Mouse (Mus musculus) megakaryocyte, embryonic 14.5 days (primary cell): ENCODE results near the gene Fnbp1l. TPM values are rescaled to one million over a fixed set of nuclear protein-coding genes. Genes with fewer than 3 reads are reported as not detected.

Source experiments
- H3K27me3 ChIP-seq: replicated peaks from 2 replicates; pipeline ENCODE3; 2012; ENCODE audit warnings: inconsistent platforms
- H3K36me3 ChIP-seq: replicated peaks from 2 replicates; pipeline ENCODE3; 2012; ENCODE audit warnings: low read length, inconsistent platforms, mixed read lengths
- H3K4me1 ChIP-seq: 2 replicates; pipeline ENCODE4 v1.6.1; 2012; ENCODE audit warnings: inconsistent platforms
- H3K4me3 ChIP-seq: replicated peaks from 2 replicates; pipeline ENCODE3; 2012; ENCODE audit warnings: moderate library complexity, mild to moderate bottlenecking, inconsistent platforms
- H3K9me3 ChIP-seq: 2 replicates; pipeline ENCODE4 v1.6.1; 2012; ENCODE audit warnings: inconsistent platforms
- FLI1 ChIP-seq: IDR thresholded peaks from 2 replicates; pipeline ENCODE4 v1.6.1; 2012; ENCODE audit warnings: low read length, inconsistent platforms, mixed read lengths
- GATA1 ChIP-seq: IDR thresholded peaks from 3 replicates; pipeline ENCODE4 v1.6.1; 2012; ENCODE audit warnings: mixed read lengths, low read length, inconsistent platforms, borderline replicate concordance
- polyA plus RNA-seq: library from polyadenylated mRNA; stranded (reverse); fragments of >175 nt; gene quantifications from 2 replicates; pipeline ENCODE4 v1.2.3, GENCODE M21; 2012; ENCODE audit warnings: low replicate concordance; ENCODE audit not compliant: insufficient read depth

Gene Fnbp1l
- polyA plus RNA-seq, 1 experiment = 0.22 TPM

GRCm38 (mm10) chr3:122573426-122574286 is 45.9 kb downstream of the Fnbp1l start:
- H3K9me3 ChIP-seq = peaks cover 3% of the 10 kb centered on the region; the same call in 1 of the 2 replicates
- peaks cover 7% of the 10 kb centered on the region for H3K36me3 ChIP-seq
- H3K4me3 ChIP-seq = no peak overlapping the region
- TF ChIP-seq GATA1 = no peak
- peaks cover 38% of the 10 kb centered on the region for H3K4me1 ChIP-seq
- H3K27me3 ChIP-seq = no peaks in the 10 kb centered on the region

DNA sequence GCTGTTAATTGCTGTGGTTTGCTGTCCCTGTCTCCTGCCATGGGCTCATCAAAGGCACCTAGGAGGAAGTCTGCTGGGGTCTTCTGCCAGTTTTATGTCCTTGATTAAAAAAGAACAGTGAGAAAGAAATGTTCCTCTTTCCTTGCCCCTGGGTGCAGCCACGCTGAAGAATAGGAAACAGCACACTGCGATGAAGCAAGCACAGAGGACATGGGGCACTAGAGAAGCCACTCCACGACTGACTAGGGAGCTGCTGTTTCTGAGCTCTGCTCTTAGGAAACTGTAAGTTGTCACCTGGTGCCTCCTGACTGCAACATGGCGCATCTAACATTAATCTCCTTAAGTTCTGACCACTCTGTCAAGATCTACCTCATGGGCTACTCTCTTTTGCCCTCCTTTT is 53.0 kb downstream of the Fnbp1l start:
- Histone ChIP-seq H3K4me1 (peaks cover 20% of the 10 kb centered on the region), H3K27me3 (no peaks in the 10 kb centered on the region), H3K9me3 (no peaks in the 10 kb centered on the region), H3K4me3 (peak overlapping the region; percentile 51), H3K36me3 (peaks cover 9% of the 10 kb centered on the region)
- TF ChIP-seq FLI1 (no peak), GATA1 (no peak)

DNA sequence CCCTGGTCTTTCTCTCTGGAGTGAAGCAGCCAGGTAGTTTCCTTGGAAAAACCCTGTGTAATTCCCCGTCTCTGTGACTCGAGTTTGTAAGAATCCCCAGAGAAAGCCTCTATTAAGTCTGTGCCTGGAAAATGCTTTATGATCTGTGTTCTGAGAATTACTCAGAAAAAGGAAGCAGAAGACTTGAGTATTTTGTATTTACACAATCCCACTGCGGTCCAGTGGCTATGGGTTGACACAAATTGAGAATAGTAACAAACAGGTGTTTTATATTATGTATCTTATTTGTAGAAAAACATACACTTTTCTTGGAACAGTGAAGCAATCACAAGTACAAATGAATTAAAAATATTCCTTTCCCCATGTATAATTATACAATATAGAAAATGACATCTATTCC is 53.4 kb downstream of the Fnbp1l start:
- H3K4me1 ChIP-seq = peaks cover 20% of the 10 kb centered on the region
- peaks cover 13% of the 10 kb centered on the region for H3K36me3 ChIP-seq
- no peaks in the 10 kb centered on the region for H3K9me3 ChIP-seq
- no peak for TF ChIP-seq GATA1
- TF ChIP-seq FLI1 = no peak
- no peak overlapping the region for H3K4me3 ChIP-seq
- no peaks in the 10 kb centered on the region for H3K27me3 ChIP-seq

DNA sequence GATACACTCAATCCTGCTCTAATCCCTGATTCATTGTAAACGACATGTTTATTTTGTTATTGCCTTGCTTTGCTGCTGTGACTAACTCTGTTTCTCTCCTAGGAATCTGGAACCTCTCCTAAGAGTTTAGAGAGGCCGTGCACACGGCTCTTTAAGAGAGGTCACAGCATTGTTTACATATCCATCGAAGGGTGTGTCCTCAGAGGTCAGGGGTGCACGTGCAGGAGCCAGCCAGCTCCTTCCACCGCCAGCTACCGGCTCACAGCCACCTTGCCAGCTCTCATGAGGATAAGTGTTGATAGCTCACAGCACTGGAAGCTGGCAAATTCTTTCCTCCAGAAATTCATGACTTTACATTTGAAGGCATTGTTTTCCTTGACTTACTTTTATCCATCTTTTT is 54.2 kb downstream of the Fnbp1l start:
- Histone ChIP-seq H3K9me3 (no peaks in the 10 kb centered on the region), H3K4me3 (no peak overlapping the region), H3K4me1 (peaks cover 20% of the 10 kb centered on the region), H3K36me3 (peaks cover 13% of the 10 kb centered on the region), H3K27me3 (no peaks in the 10 kb centered on the region)
- TF ChIP-seq GATA1 (no peak), FLI1 (no peak)

DNA sequence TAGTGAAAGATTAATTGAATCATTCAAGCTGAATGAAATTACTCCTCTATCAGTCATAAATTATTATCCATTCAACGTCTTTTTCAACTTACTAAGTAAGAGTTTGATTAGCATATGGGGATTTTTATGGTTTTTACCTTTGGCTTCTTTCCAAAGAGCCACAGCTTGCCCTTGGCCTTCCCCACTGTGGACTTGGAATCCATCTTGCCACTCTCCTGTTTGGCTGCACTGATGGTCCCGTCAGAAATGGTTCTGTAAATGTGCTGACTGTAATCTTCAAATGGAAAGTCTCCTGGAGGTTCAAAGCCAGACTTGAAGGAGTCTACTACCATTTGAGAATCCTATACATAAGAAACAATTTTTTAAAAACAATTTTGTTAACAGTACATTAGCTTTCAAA is 61.7 kb downstream of the Fnbp1l start:
- Histone ChIP-seq H3K36me3 (peaks cover 7% of the 10 kb centered on the region), H3K4me3 (no peak overlapping the region), H3K9me3 (no peaks in the 10 kb centered on the region), H3K27me3 (no peaks in the 10 kb centered on the region), H3K4me1 (peaks cover 4% of the 10 kb centered on the region)
- TF ChIP-seq GATA1 (no peak), FLI1 (no peak)

DNA sequence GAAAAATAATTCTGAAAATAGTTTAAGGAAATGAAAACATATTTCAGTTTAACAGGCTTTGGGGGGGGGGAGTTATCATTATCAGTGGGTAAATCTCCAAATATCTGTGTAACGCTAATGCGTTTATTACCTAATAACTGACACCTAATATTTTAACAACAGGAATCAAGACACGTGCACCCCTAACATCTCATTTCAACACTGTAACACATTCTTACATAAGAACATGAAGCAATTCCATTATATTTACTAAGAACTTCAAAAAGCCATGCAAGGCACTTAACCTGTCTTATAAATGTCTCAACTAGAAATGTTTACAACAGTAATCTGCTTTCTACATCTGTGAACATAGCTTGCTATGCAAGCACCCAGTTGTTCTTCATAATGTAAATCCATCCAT is 68.3 kb downstream of the Fnbp1l start:
- Histone ChIP-seq H3K36me3 (peaks cover 7% of the 10 kb centered on the region), H3K27me3 (no peaks in the 10 kb centered on the region), H3K4me1 (peaks cover 30% of the 10 kb centered on the region), H3K9me3 (no peaks in the 10 kb centered on the region), H3K4me3 (no peak overlapping the region)
- no peak for TF ChIP-seq FLI1
- TF ChIP-seq GATA1 = no peak

GRCm38 (mm10) chr3:122547469-122547868 is 72.0 kb downstream of the Fnbp1l start:
- H3K4me1 ChIP-seq = peaks cover 59% of the 10 kb centered on the region
- no peak for TF ChIP-seq GATA1
- TF ChIP-seq FLI1 = no peak

GRCm38 (mm10) chr3:122545346-122545745 is 74.2 kb downstream of the Fnbp1l start:
- Histone ChIP-seq H3K4me1 (peaks cover 67% of the 10 kb centered on the region), H3K4me3 (no peak overlapping the region), H3K9me3 (no peaks in the 10 kb centered on the region), H3K27me3 (no peaks in the 10 kb centered on the region), H3K36me3 (peaks cover 40% of the 10 kb centered on the region)
- TF ChIP-seq GATA1 = no peak
- TF ChIP-seq FLI1 = no peak

More at GRCm38 (mm10) chr3:122547469-122547868, 72.0 kb downstream of the Fnbp1l start:
- Histone ChIP-seq H3K4me3 (peak overlapping the region; percentile 76), H3K36me3 (peaks cover 24% of the 10 kb centered on the region), H3K27me3 (no peaks in the 10 kb centered on the region), H3K9me3 (no peaks in the 10 kb centered on the region)

DNA sequence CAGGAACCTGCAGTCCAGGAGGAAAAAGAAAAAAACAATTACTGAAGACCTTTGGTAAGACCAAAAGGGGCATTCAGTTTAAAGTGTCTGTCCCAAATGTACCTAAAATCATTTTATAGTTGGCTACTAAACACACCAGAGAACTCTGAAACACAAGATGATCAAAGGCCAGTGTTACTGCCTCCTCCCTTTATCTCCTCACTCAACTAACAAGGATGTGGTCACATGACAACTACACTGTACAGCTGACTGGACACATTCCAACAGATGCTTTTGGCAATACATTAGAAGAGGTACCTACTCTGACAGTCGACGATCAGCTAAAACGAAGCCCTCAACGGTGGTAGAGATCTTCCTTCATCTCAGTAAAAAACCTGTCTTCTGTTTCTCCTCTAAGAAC is 78.6 kb downstream of the Fnbp1l start:
- Histone ChIP-seq H3K9me3 (no peaks in the 10 kb centered on the region), H3K4me1 (peaks cover 44% of the 10 kb centered on the region), H3K4me3 (no peak overlapping the region), H3K36me3 (peaks cover 57% of the 10 kb centered on the region), H3K27me3 (no peaks in the 10 kb centered on the region)
- TF ChIP-seq FLI1 = no peak
- TF ChIP-seq GATA1 = no peak

DNA sequence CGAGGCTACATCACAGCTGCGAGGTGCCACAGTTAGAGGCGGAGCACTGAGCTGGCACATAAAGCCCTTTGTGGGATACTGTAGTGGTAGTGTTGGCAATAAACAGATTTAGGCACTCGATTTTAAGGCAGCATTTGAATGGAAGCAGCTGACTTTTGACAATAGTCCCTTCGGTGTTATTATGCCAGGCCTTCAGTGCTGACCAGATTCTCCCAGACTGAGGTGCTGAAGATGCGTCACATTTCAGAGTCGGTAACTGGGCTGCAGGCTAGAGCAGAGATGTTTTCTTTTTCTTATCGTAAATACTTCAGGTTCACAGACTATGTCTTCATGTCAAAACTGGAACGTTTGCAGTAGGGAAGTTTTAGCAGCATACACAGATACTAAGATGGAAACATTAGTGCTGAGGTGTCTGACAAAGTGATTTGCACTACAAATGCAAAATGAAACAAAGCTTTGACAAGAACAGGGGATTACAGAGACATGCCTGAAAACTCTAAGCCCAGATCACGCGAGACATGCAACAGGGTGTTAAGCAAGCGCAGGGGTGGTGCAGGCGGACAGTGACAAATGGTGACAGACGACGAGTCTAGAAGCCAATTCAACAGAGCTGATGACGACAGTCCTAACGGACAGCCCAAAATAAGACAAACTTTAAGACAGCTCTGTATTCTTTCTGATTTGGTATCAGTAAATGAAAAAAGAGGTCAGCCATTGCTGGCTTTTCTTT is 79.4 kb downstream of the Fnbp1l start:
- no peaks in the 10 kb centered on the region for H3K9me3 ChIP-seq
- TF ChIP-seq FLI1 = no peak
- no peak for TF ChIP-seq GATA1
- H3K4me1 ChIP-seq = peaks cover 40% of the 10 kb centered on the region
- H3K27me3 ChIP-seq = no peaks in the 10 kb centered on the region
- no peak overlapping the region for H3K4me3 ChIP-seq
- H3K36me3 ChIP-seq = peaks cover 57% of the 10 kb centered on the region
